Mouse (Mus musculus) heart, adult 2 months (tissue): ENCODE data around the gene Acad10.

Source experiments
- CTCF ChIP-seq: fragments of 200-600 bp; IDR thresholded peaks from 2 replicates; pipeline ENCODE4 v1.8.1; 2022; ENCODE audit warnings: antibody characterized with exemption, mild to moderate bottlenecking, moderate library complexity
- POLR2A ChIP-seq: fragments of 200-500 bp; IDR thresholded peaks from 2 replicates; pipeline ENCODE4 v1.6.1; 2011; ENCODE audit warnings: mild to moderate bottlenecking, low read depth, low read length, control low read depth; ENCODE audit not compliant: insufficient read depth

GRCm38 (mm10) chr5:121690482-121691211 lies 30.3 kb upstream of the Acad10 start:
- no peak for TF ChIP-seq CTCF
- no peak for TF ChIP-seq POLR2A
